Mouse (Mus musculus) lung, postnatal 0 days (tissue): ENCODE results near the gene Iqgap1. TPM values are rescaled to one million over a fixed set of nuclear protein-coding genes. Genes with fewer than 3 reads are reported as not detected.
A peak's percentile ranks its signal among the peaks of the same experiment; 100 is the strongest.

ENCODE experiments used
- ATAC-seq: fragments of 200-750 bp; cut with Nextera tagmentation; 2 replicates; pipeline ENCODE4 v1.8.0; 2017; ENCODE audit warnings: moderate library complexity
- DNase-seq: peaks from one replicate; pipeline ENCODE4 v3.0.0-alpha.2; 2016; ENCODE audit warnings: low spot score
- H3K27ac ChIP-seq: fragments of 300-500 bp; sonication (generic); 2 replicates; pipeline ENCODE4 v1.5.1; 2014; ENCODE audit warnings: antibody characterized with exemption, mild to moderate bottlenecking, low read length, mixed read lengths
- H3K27me3 ChIP-seq: fragments of 300-500 bp; sonication (generic); replicated peaks from 2 replicates; pipeline ENCODE4 v1.6.1; 2014; ENCODE audit warnings: low read length, mixed read lengths; ENCODE audit not compliant: insufficient read depth
- H3K36me3 ChIP-seq: fragments of 300-500 bp; sonication (generic); 2 replicates; pipeline ENCODE4 v1.6.1; 2014; ENCODE audit warnings: low read length, mixed read lengths; ENCODE audit not compliant: insufficient read depth
- H3K4me1 ChIP-seq: fragments of 300-500 bp; sonication (generic); 2 replicates; pipeline ENCODE4 v1.6.1; 2014; ENCODE audit warnings: antibody characterized with exemption, low read depth, low read length, mixed read lengths; ENCODE audit not compliant: insufficient read depth
- H3K4me2 ChIP-seq: fragments of 300-500 bp; sonication (generic); replicated peaks from 2 replicates; pipeline ENCODE4 v1.6.1; 2014; ENCODE audit warnings: low read depth, mild to moderate bottlenecking, low read length, moderate library complexity, mixed read lengths
- H3K4me3 ChIP-seq: fragments of 300-500 bp; sonication (generic); 2 replicates; pipeline ENCODE4 v1.5.1; 2014; ENCODE audit warnings: low read depth, low read length
- H3K9ac ChIP-seq: fragments of 300-500 bp; sonication (generic); replicated peaks from 2 replicates; pipeline ENCODE4 v1.6.1; 2014; ENCODE audit warnings: low read depth, mild to moderate bottlenecking
- H3K9me3 ChIP-seq: fragments of 300-500 bp; sonication (generic); 2 replicates; pipeline ENCODE4 v1.6.1; 2016; ENCODE audit warnings: low read length, mixed read lengths
- CTCF ChIP-seq: IDR thresholded peaks from 2 replicates; pipeline ENCODE4 v1.5.1; 2016; ENCODE audit warnings: antibody characterized with exemption, mild to moderate bottlenecking
- EP300 ChIP-seq: IDR thresholded peaks from 2 replicates; pipeline ENCODE4 v1.6.1; 2016; ENCODE audit warnings: antibody characterized with exemption, mild to moderate bottlenecking, control low read depth
- WGBS: fragments of 180-500 bp; shearing (Covaris S2); extraction: QIAGEN DNeasy Blood & Tissue Kit; methylation state at CpG from one replicate; pipeline ENCODE4 v1.1.7; 2014; 5-methylcytosine and 5-hydroxymethylcytosine counted together
- polyA plus RNA-seq: library from polyadenylated mRNA; unstranded; fragments of >200 nt; fragmentation: Nextera tagmentation; extraction: Ambion mirVana; gene quantifications from 2 replicates; pipeline ENCODE4 v1.2.1, GENCODE M21; 2015

Iqgap1 gene
- polyA plus RNA-seq, 1 experiment from 2014 or later = 153 TPM

GRCm38 (mm10) chr7:80747371-80747770 is 78.4 kb downstream of the Iqgap1 start:
- no peak overlapping the region for H3K9ac ChIP-seq
- 74% methylated on average over 7 of the region's 7 CpGs for WGBS
- no peak for DNase-seq
- H3K27me3 ChIP-seq = no peaks in the 10 kb centered on the region
- no peak overlapping the region for H3K27ac ChIP-seq
- TF ChIP-seq EP300 (no peak), CTCF (no peak)
- no peaks in the 10 kb centered on the region for H3K4me1 ChIP-seq
- peaks cover 89% of the 10 kb centered on the region for H3K36me3 ChIP-seq
- H3K4me2 ChIP-seq = no peak overlapping the region
- ATAC-seq = no peak
- H3K4me3 ChIP-seq = no peak overlapping the region
- H3K9me3 ChIP-seq = no peaks in the 10 kb centered on the region

GRCm38 (mm10) chr7:80746166-80746761 is 79.5 kb downstream of the Iqgap1 start:
- ATAC-seq = no peak
- no peak for DNase-seq
- TF ChIP-seq CTCF = no peak
- no peak for TF ChIP-seq EP300

GRCm38 (mm10) chr7:80745746-80746145 is 80.0 kb downstream of the Iqgap1 start:
- no peak for DNase-seq
- TF ChIP-seq CTCF (no peak), EP300 (no peak)
- Histone ChIP-seq H3K9me3 (no peaks in the 10 kb centered on the region), H3K27me3 (no peaks in the 10 kb centered on the region), H3K36me3 (peaks cover 80% of the 10 kb centered on the region), H3K4me3 (no peak overlapping the region), H3K27ac (no peak overlapping the region), H3K9ac (no peak overlapping the region), H3K4me1 (no peaks in the 10 kb centered on the region), H3K4me2 (no peak overlapping the region)
- WGBS = 23% methylated on average over 3 of the region's 3 CpGs
- no peak for ATAC-seq

More at GRCm38 (mm10) chr7:80746166-80746761, 79.5 kb downstream of the Iqgap1 start:
- H3K27me3 ChIP-seq = no peaks in the 10 kb centered on the region
- no peaks in the 10 kb centered on the region for H3K9me3 ChIP-seq
- no peak overlapping the region for H3K4me3 ChIP-seq
- no peaks in the 10 kb centered on the region for H3K4me1 ChIP-seq
- H3K27ac ChIP-seq = no peak overlapping the region
- no peak overlapping the region for H3K9ac ChIP-seq
- peaks cover 84% of the 10 kb centered on the region for H3K36me3 ChIP-seq
- 52% methylated on average over 5 of the region's 5 CpGs for WGBS
- no peak overlapping the region for H3K4me2 ChIP-seq

- H3K9me3 ChIP-seq = no peaks in the 10 kb centered on the region
- DNase-seq = peak; percentile 33
- WGBS = 33% methylated on average over 9 of the region's 9 CpGs
- no peak for TF ChIP-seq EP300
- peak; percentile 16; the same call in 1 of the 2 replicates for TF ChIP-seq CTCF
- ATAC-seq = no peak
- H3K27ac ChIP-seq = no peak overlapping the region
- no peak overlapping the region for H3K4me2 ChIP-seq
- H3K9ac ChIP-seq = no peak overlapping the region
- H3K4me1 ChIP-seq = no peaks in the 10 kb centered on the region
- H3K4me3 ChIP-seq = no peak overlapping the region
- peaks cover 81% of the 10 kb centered on the region for H3K36me3 ChIP-seq
- H3K27me3 ChIP-seq = no peaks in the 10 kb centered on the region
These were observed 80.5 kb downstream of the Iqgap1 start for GRCm38 (mm10) chr7:80745250-80745649.

- TF ChIP-seq EP300 = no peak
- no peak for TF ChIP-seq CTCF
- WGBS = 38% methylated on average over 9 of the region's 9 CpGs
- Histone ChIP-seq H3K27ac (no peak overlapping the region), H3K4me1 (no peaks in the 10 kb centered on the region), H3K9ac (no peak overlapping the region), H3K9me3 (no peaks in the 10 kb centered on the region), H3K36me3 (peaks cover 83% of the 10 kb centered on the region), H3K27me3 (no peaks in the 10 kb centered on the region), H3K4me3 (no peak overlapping the region), H3K4me2 (no peak overlapping the region)
- ATAC-seq (no peak), DNase-seq (no peak)
These were observed 81.7 kb downstream of the Iqgap1 start for GRCm38 (mm10) chr7:80743920-80744630.

- DNase-seq (no peak), ATAC-seq (no peak)
These were observed 83.1 kb downstream of the Iqgap1 start for GRCm38 (mm10) chr7:80742671-80743070.

More at GRCm38 (mm10) chr7:80742671-80743070, 83.1 kb downstream of the Iqgap1 start:
- H3K27ac ChIP-seq = no peak overlapping the region
- H3K4me3 ChIP-seq = no peak overlapping the region
- no peak overlapping the region for H3K9ac ChIP-seq
- no peak overlapping the region for H3K4me2 ChIP-seq
- H3K27me3 ChIP-seq = no peaks in the 10 kb centered on the region
- TF ChIP-seq CTCF = no peak
- no peak for TF ChIP-seq EP300
- 96% methylated on average over 3 of the region's 3 CpGs for WGBS
- H3K4me1 ChIP-seq = no peaks in the 10 kb centered on the region
- no peaks in the 10 kb centered on the region for H3K9me3 ChIP-seq
- peaks cover 82% of the 10 kb centered on the region for H3K36me3 ChIP-seq
